Mouse (Mus musculus) left cerebral cortex, adult 2 months (tissue): ENCODE data around the gene Zfhx3. TPM values are rescaled to one million over a fixed set of nuclear protein-coding genes. Genes with fewer than 3 reads are reported as not detected.

Source experiments
- DNase-seq, 2 experiments: peaks; one replicate each; pipeline ENCODE4 v3.0.0; 2021 to 2022; ENCODE audit warnings: low spot score in 2 of 2, mixed read lengths in 1 of 2; ENCODE audit errors: extremely low spot score in 1 of 2
- H3K27ac ChIP-seq: fragments of 200-600 bp; 2 replicates; pipeline ENCODE4 v1.8.1; 2022
- H3K4me3 ChIP-seq: fragments of 200-600 bp; 2 replicates; pipeline ENCODE4 v1.8.1; 2022
- CTCF ChIP-seq: fragments of 200-600 bp; IDR thresholded peaks from 2 replicates; pipeline ENCODE4 v1.8.1; 2022; ENCODE audit warnings: antibody characterized with exemption, mild to moderate bottlenecking, moderate library complexity
- intact Hi-C: fragments of 180-260 bp; cut with DNase I; formaldehyde crosslinking; loops from one replicate; pipeline ENCODE4 v1.15.1; 2025
- total RNA-seq, 2 experiments: library from RNA; stranded (reverse); gene quantifications; 2 replicates each; pipeline ENCODE4 v1.2.3; 2021

Zfhx3 gene
- total RNA-seq, 2 experiments from 2014 or later: 5.0 to 5.1 TPM

DNA sequence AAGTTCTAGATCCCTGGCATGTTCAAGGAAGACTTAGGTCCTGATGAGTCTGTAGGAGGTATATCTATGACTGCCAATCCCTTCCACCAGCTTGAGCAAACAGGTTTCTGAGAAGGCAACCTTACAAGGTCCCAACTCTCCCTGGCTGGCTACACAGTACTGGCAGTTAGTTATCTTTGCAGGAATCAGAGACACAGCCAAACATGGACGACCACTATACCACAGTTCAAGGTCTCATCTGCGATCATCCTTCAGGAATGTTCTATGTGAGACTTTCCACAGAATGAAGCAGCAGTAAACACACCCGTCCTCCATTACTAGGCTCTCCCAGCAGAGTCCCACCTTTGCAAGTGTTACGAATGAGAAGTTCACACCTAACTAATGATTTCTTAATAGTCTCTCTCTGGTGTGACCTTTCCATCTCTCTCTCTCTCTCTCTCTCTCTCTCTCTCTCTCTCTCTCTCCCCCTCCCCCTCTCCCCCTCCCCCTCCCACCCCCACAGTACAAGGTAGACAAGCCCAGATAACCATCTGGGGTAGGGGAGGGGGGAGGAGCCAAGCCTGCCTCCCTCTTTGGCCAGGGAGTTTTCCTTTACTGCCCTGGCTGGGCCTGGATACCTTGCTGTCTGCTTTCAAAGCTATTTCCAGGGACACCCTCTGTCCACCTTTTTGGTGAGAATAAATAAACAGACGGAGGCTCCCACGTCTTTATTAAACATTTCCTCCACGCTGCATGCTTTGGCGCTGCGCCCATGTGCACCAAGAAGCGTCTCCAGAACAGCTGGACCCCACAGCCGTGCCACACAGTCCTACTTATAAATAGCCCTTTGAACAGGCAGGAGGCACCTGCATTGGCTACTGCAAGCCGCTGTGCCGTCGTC, 748.4 kb downstream of the Zfhx3 start:
- TF ChIP-seq CTCF: no peak
- no peak overlapping the region for H3K27ac ChIP-seq
- intact Hi-C loops: no loop called here
- no peak overlapping the region for H3K4me3 ChIP-seq
- peak in 1 of 2 experiments; percentile 31 for DNase-seq

GRCm38 (mm10) chr8:108691456-108692238, 749.2 kb downstream of the Zfhx3 start:
- intact Hi-C loops: no loop called here
- Histone ChIP-seq H3K27ac (no peak overlapping the region), H3K4me3 (no peak overlapping the region)
- no peak for TF ChIP-seq CTCF
- DNase-seq: no peak

DNA sequence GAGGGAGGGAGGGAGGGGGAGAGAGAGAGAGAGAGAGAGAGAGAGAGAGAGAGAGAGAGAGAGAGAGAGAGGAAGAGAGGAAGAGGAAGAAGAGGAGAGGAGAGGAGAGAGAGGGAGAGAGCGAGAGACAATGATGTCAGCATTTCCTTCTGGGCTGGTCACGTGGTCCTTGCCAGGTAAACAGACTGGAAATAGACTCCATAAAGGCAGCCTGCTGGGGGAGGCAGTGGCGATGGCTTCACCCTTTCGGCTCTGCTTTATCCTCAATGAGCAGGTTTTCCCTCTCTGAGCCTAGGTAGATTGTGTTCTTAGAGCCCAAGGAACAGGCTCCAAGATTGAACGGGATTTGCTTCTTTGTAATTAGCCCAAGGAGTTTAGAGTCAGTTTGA, 749.8 kb downstream of the Zfhx3 start:
- no peak for TF ChIP-seq CTCF
- intact Hi-C loops: no loop called here
- Histone ChIP-seq H3K4me3 (no peak overlapping the region), H3K27ac (no peak overlapping the region)
- no peak for DNase-seq

DNA sequence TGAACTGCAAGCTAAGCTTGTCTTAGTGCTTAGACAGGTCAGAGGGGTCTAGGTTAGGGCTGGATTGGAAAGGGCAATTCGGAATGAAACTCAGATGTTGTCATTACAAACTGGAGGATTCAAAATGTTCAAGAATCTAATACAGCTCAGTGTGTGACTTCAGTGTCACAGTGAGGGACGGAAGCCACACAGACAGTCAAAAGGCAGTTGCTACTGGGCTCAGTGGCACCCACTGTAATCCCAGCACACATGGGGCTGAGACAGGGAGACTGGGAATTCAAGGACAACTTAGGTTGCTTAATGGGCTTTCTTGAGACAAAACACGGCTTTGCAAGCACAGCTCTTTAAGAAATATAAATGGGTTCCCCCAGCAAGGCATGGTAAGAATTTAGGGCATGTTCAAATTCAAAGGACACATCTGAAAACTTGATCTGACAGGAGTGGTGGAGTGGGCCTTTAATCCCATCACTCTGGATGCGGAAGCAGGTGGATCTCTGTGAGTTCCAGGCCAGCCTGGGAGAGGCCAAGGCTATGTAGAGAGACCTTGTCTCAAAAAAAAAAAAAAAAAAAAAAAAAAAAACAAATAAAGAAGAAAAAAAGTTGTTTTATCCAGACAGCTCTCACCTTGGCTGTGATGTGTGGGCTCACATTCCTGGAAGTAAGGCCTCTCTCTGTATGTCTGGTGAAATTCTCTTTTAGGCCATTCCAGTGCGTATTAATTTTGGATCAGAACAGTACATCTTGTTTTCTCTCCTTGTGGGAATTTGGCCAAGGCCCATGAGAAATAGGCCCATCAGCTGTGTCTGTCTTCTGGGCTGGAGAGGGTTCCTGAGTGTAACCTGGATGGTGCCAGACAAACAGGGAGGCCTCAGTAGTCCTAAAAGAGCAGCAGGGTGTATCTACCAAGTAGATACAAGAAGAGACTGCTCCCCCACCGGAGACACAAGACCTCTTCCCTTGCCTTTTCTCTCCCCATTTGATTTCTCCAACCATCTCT, 750.5 kb downstream of the Zfhx3 start:
- no peak for DNase-seq
- H3K27ac ChIP-seq: 0 out of 2 replicates have a peak overlapping the region, but pooled peaks have one; percentile 8
- intact Hi-C loops: no loop called here
- TF ChIP-seq CTCF: no peak
- H3K4me3 ChIP-seq: no peak overlapping the region

DNA sequence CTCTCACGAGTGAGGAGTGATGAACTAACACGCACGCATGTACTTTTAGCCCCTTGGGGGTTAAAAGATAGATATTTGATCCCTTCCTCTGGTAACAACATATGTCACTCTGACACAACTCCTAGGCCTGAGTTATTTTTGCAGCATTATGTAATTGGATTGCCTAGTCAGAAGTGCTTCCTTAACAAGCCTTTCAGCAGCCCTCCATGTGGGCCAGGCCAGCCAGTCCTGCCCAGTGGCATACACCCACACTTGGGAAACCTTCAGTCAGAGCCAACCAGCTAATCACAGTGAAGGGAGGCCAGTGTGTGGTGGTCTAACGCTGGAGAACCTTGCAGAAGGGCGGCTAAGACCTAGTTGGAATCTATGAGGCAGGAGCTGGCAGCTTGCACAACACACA, 751.4 kb downstream of the Zfhx3 start:
- H3K27ac ChIP-seq: no peak overlapping the region
- no peak for DNase-seq
- no peak for TF ChIP-seq CTCF
- intact Hi-C loops: no loop called here
- no peak overlapping the region for H3K4me3 ChIP-seq

DNA sequence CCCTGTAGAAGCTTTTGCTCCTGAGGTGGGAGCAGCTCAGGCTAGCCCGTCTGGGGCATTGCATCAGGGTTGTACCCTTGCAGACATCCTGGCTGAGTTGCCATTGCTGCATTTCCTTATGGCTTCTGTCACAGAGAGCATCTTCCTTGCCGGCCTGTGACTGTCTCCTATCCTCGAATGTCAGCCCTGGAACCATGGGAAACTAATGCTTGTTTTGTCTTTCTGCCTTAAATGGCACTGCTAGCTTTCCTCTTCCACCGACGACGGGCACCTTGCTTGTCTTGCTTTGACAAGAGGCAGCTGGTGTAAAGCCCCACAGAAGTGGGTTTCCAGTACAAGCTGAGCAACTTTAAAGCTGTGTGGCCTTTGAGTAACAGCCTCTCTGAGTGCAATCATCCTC, 752.1 kb downstream of the Zfhx3 start:
- intact Hi-C loops: no loop called here
- Histone ChIP-seq H3K4me3 (no peak overlapping the region), H3K27ac (no peak overlapping the region)
- no peak for TF ChIP-seq CTCF
- DNase-seq: no peak

GRCm38 (mm10) chr8:108695242-108695880, 752.9 kb downstream of the Zfhx3 start:
- TF ChIP-seq CTCF: no peak
- no peak overlapping the region for H3K4me3 ChIP-seq
- no peak overlapping the region for H3K27ac ChIP-seq
- no peak for DNase-seq
- intact Hi-C loops: loop anchor here (5.0 kb wide), 2 partner anchors 453 to 748 kb away; no protein-coding TSS in a partner anchor

DNA sequence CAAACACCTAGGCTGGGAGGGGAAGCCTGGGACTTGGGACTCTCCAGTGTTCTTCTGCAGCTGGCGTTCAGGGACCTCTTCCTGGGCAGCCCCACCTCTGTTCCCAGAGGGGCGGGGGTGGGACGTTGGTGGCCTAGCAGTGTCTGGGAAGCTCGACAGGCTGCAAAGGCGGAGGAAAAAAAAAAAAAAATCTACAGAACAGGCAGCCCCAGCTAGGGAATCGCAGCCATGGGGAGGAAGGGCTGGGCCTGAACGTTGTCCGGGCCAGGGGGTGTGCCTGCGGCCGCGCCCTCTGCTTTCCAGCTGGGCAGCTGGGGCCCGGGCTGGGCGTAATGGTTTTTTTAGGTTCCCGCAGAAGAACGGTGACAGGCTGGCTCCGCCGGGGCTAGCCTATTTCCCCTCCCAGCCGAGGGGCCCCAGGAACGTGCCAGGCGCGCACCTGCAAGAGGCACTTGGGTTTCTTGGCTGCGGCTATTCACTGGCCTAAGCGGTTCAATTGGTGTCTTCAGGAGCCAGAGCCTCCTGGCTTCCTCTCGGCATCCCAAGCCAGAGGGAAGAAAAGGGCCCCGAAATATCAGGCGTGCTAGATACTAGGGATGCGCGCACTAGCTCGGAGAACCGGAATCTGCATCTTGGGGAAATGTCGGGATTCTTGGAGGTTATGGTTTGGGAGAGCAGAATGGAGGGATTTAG, 753.6 kb downstream of the Zfhx3 start:
- no peak overlapping the region for H3K27ac ChIP-seq
- intact Hi-C loops: loop anchor here (5.0 kb wide), 2 partner anchors 454 to 749 kb away; no protein-coding TSS in a partner anchor
- no peak overlapping the region for H3K4me3 ChIP-seq
- DNase-seq: no peak
- TF ChIP-seq CTCF: no peak

- intact Hi-C loops: loop anchor here (5.0 kb wide), 2 partner anchors 455 to 750 kb away; no protein-coding TSS in a partner anchor
- H3K4me3 ChIP-seq: no peak overlapping the region
- no peak for DNase-seq
- no peak overlapping the region for H3K27ac ChIP-seq
- TF ChIP-seq CTCF: no peak
Measured at GRCm38 (mm10) chr8:108696631-108697410, 754.4 kb downstream of the Zfhx3 start.
